Mouse (Mus musculus): ENCODE data around the gene Sos1. TPM values are rescaled to one million over a fixed set of nuclear protein-coding genes. Genes with fewer than 3 reads are reported as not detected.

Sos1 gene
- polyA plus RNA-seq, 1 experiment from 2014 or later = 4.9 TPM

GRCm38 (mm10) chr17:80505766-80506165, 25.5 kb upstream of the Sos1 start:
- H3K9me3 ChIP-seq = no peaks in the 10 kb centered on the region
- H3K4me3 ChIP-seq (replicated peaks) = no peak overlapping the region
- 77% methylated on average over 6 of the region's 6 CpGs for WGBS
- H3K9ac ChIP-seq = no peak overlapping the region
- no peaks in the 10 kb centered on the region for H3K27me3 ChIP-seq (replicated peaks)
- H3K36me3 ChIP-seq = no peaks in the 10 kb centered on the region
- no peaks in the 10 kb centered on the region for H3K4me1 ChIP-seq (replicated peaks)
- H3K4me2 ChIP-seq (replicated peaks) = no peak overlapping the region
- ATAC-seq = no peak
- H3K27ac ChIP-seq = no peak overlapping the region

GRCm38 (mm10) chr17:80505342-80505741, 25.1 kb upstream of the Sos1 start:
- Histone ChIP-seq H3K27ac (no peak overlapping the region), H3K9ac (no peak overlapping the region), H3K4me1 (replicated peaks) (no peaks in the 10 kb centered on the region), H3K36me3 (no peaks in the 10 kb centered on the region), H3K9me3 (no peaks in the 10 kb centered on the region), H3K4me3 (replicated peaks) (no peak overlapping the region), H3K27me3 (replicated peaks) (no peaks in the 10 kb centered on the region), H3K4me2 (replicated peaks) (no peak overlapping the region)
- no peak for ATAC-seq
- WGBS = 84% methylated on average over 4 of the region's 4 CpGs

GRCm38 (mm10) chr17:80501805-80502172, 21.5 kb upstream of the Sos1 start:
- no peak overlapping the region for H3K9ac ChIP-seq
- no peaks in the 10 kb centered on the region for H3K4me1 ChIP-seq (replicated peaks)
- no peak overlapping the region for H3K27ac ChIP-seq
- H3K4me3 ChIP-seq (replicated peaks) = no peak overlapping the region
- no peak for ATAC-seq
- H3K4me2 ChIP-seq (replicated peaks) = no peak overlapping the region
- H3K36me3 ChIP-seq = no peaks in the 10 kb centered on the region
- H3K27me3 ChIP-seq (replicated peaks) = no peaks in the 10 kb centered on the region
- H3K9me3 ChIP-seq = no peaks in the 10 kb centered on the region
- WGBS = 67% methylated on average over 2 of the region's 2 CpGs

GRCm38 (mm10) chr17:80501037-80501804, 21.0 kb upstream of the Sos1 start:
- Histone ChIP-seq H3K4me2 (replicated peaks) (no peak overlapping the region), H3K4me1 (replicated peaks) (no peaks in the 10 kb centered on the region), H3K9me3 (no peaks in the 10 kb centered on the region), H3K9ac (no peak overlapping the region), H3K36me3 (no peaks in the 10 kb centered on the region), H3K4me3 (replicated peaks) (no peak overlapping the region), H3K27ac (no peak overlapping the region), H3K27me3 (replicated peaks) (no peaks in the 10 kb centered on the region)
- 68% methylated on average over 5 of the region's 5 CpGs for WGBS
- ATAC-seq = no peak

- H3K27me3 ChIP-seq (replicated peaks) = no peaks in the 10 kb centered on the region
- no peak for ATAC-seq
- WGBS = 76% methylated on average over 4 of the region's 4 CpGs
- no peak overlapping the region for H3K27ac ChIP-seq
- H3K4me3 ChIP-seq (replicated peaks) = no peak overlapping the region
- H3K4me2 ChIP-seq (replicated peaks) = no peak overlapping the region
- no peaks in the 10 kb centered on the region for H3K36me3 ChIP-seq
- no peaks in the 10 kb centered on the region for H3K4me1 ChIP-seq (replicated peaks)
- H3K9ac ChIP-seq = no peak overlapping the region
- no peaks in the 10 kb centered on the region for H3K9me3 ChIP-seq
These were observed 19.8 kb upstream of the Sos1 start for GRCm38 (mm10) chr17:80500025-80500424.

GRCm38 (mm10) chr17:80498600-80499268, 18.5 kb upstream of the Sos1 start:
- H3K27ac ChIP-seq = no peak overlapping the region
- 63% methylated on average over 11 of the region's 11 CpGs for WGBS
- no peak for ATAC-seq
- H3K36me3 ChIP-seq = no peaks in the 10 kb centered on the region
- H3K4me1 ChIP-seq (replicated peaks) = no peaks in the 10 kb centered on the region
- H3K9me3 ChIP-seq = no peaks in the 10 kb centered on the region
- no peak overlapping the region for H3K9ac ChIP-seq
- no peak overlapping the region for H3K4me2 ChIP-seq (replicated peaks)
- H3K4me3 ChIP-seq (replicated peaks) = no peak overlapping the region
- H3K27me3 ChIP-seq (replicated peaks) = no peaks in the 10 kb centered on the region

- 75% methylated on average over 9 of the region's 9 CpGs for WGBS
- Histone ChIP-seq H3K27me3 (replicated peaks) (no peaks in the 10 kb centered on the region), H3K4me3 (replicated peaks) (no peak overlapping the region), H3K9me3 (no peaks in the 10 kb centered on the region), H3K4me1 (replicated peaks) (no peaks in the 10 kb centered on the region), H3K9ac (no peak overlapping the region), H3K4me2 (replicated peaks) (no peak overlapping the region), H3K36me3 (no peaks in the 10 kb centered on the region), H3K27ac (no peak overlapping the region)
- no peak for ATAC-seq
These were observed 16.9 kb upstream of the Sos1 start for GRCm38 (mm10) chr17:80497183-80497601.

GRCm38 (mm10) chr17:80496607-80497170, 16.4 kb upstream of the Sos1 start:
- Histone ChIP-seq H3K9me3 (no peaks in the 10 kb centered on the region), H3K27ac (no peak overlapping the region), H3K27me3 (replicated peaks) (no peaks in the 10 kb centered on the region), H3K4me1 (replicated peaks) (no peaks in the 10 kb centered on the region), H3K4me2 (replicated peaks) (no peak overlapping the region), H3K36me3 (no peaks in the 10 kb centered on the region), H3K9ac (no peak overlapping the region), H3K4me3 (replicated peaks) (no peak overlapping the region)
- WGBS = 82% methylated on average over 8 of the region's 8 CpGs
- ATAC-seq = no peak

GRCm38 (mm10) chr17:80496185-80496584, 15.9 kb upstream of the Sos1 start:
- Histone ChIP-seq H3K4me2 (replicated peaks) (no peak overlapping the region), H3K4me1 (replicated peaks) (no peaks in the 10 kb centered on the region), H3K27ac (no peak overlapping the region), H3K9ac (no peak overlapping the region), H3K4me3 (replicated peaks) (no peak overlapping the region), H3K27me3 (replicated peaks) (no peaks in the 10 kb centered on the region), H3K36me3 (no peaks in the 10 kb centered on the region), H3K9me3 (no peaks in the 10 kb centered on the region)
- no peak for ATAC-seq
- 84% methylated on average over 6 of the region's 6 CpGs for WGBS

- no peak for ATAC-seq
- Histone ChIP-seq H3K27me3 (replicated peaks) (no peaks in the 10 kb centered on the region), H3K9me3 (no peaks in the 10 kb centered on the region), H3K4me1 (replicated peaks) (no peaks in the 10 kb centered on the region), H3K4me3 (replicated peaks) (no peak overlapping the region), H3K36me3 (no peaks in the 10 kb centered on the region), H3K4me2 (replicated peaks) (no peak overlapping the region), H3K9ac (no peak overlapping the region), H3K27ac (no peak overlapping the region)
- WGBS = 70% methylated on average over 1 of the region's 1 CpGs
These were observed 13.6 kb upstream of the Sos1 start for GRCm38 (mm10) chr17:80493891-80494290.

GRCm38 (mm10) chr17:80492811-80493210, 12.6 kb upstream of the Sos1 start:
- H3K27ac ChIP-seq = no peak overlapping the region
- H3K9me3 ChIP-seq = no peaks in the 10 kb centered on the region
- ATAC-seq = no peak; the same call in 1 of the 2 replicates
- H3K4me2 ChIP-seq (replicated peaks) = no peak overlapping the region
- 68% methylated on average over 4 of the region's 4 CpGs for WGBS
- no peaks in the 10 kb centered on the region for H3K27me3 ChIP-seq (replicated peaks)
- no peak overlapping the region for H3K9ac ChIP-seq
- no peak overlapping the region for H3K4me3 ChIP-seq (replicated peaks)
- H3K4me1 ChIP-seq (replicated peaks) = no peaks in the 10 kb centered on the region
- H3K36me3 ChIP-seq = no peaks in the 10 kb centered on the region

GRCm38 (mm10) chr17:80492274-80492673, 12.0 kb upstream of the Sos1 start:
- Histone ChIP-seq H3K4me2 (replicated peaks) (no peak overlapping the region), H3K4me3 (replicated peaks) (no peak overlapping the region), H3K36me3 (no peaks in the 10 kb centered on the region), H3K4me1 (replicated peaks) (no peaks in the 10 kb centered on the region), H3K27me3 (replicated peaks) (no peaks in the 10 kb centered on the region), H3K27ac (no peak overlapping the region), H3K9ac (no peak overlapping the region), H3K9me3 (no peaks in the 10 kb centered on the region)
- 86% methylated on average over 4 of the region's 4 CpGs for WGBS
- peak; percentile 83 for ATAC-seq

- 68% methylated on average over 5 of the region's 5 CpGs for WGBS
- Histone ChIP-seq H3K27me3 (replicated peaks) (no peaks in the 10 kb centered on the region), H3K27ac (no peak overlapping the region), H3K9me3 (no peaks in the 10 kb centered on the region), H3K36me3 (no peaks in the 10 kb centered on the region), H3K4me1 (replicated peaks) (no peaks in the 10 kb centered on the region), H3K4me2 (replicated peaks) (no peak overlapping the region), H3K9ac (no peak overlapping the region), H3K4me3 (replicated peaks) (no peak overlapping the region)
- no peak for ATAC-seq
These were observed 9.9 kb upstream of the Sos1 start for GRCm38 (mm10) chr17:80490166-80490565.
